Mouse (Mus musculus) olfactory bulb, adult 2 months (tissue): ENCODE data around the gene Simc1.

Experiments used
- CTCF ChIP-seq: fragments of 200-500 bp; IDR thresholded peaks from 2 replicates; pipeline ENCODE4 v1.5.1; 2012; ENCODE audit warnings: low read depth, mild to moderate bottlenecking, low read length, moderate library complexity; ENCODE audit not compliant: insufficient read depth
- POLR2A ChIP-seq: fragments of 200-500 bp; IDR thresholded peaks from 2 replicates; pipeline ENCODE4 v1.6.1; 2012; ENCODE audit warnings: mild to moderate bottlenecking, low read depth, low read length, moderate library complexity; ENCODE audit not compliant: insufficient read depth

DNA sequence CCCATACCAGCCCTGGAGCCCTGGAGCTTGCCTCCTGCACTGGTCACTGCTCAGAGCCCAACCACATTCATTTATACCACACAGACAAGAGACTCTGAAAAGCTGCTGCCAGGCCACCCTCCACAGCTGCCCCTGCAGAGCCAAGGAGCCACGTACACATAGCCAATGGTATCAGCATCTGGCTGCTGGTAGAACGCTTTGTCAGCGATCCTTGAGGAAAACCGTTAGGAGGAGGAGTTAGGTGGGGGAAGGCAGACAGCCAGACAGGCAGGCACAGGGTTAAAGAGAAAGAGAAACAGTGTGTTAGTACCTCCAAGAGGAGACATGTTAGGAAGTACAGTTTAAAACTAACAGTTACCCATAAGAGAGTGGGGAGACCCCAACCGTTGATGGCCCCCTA, 93.3 kb downstream of the Simc1 start:
- TF ChIP-seq POLR2A = no peak
- TF ChIP-seq CTCF = no peak
